Mouse (Mus musculus) ES-Bruce4 (cell line): ENCODE data around the gene Lgr4.

Source experiments
- CTCF ChIP-seq: IDR thresholded peaks from one replicate; pipeline ENCODE4 v1.8.1; 2011; ENCODE audit warnings: low read depth, low read length
- POLR2A ChIP-seq: IDR thresholded peaks from one replicate; pipeline ENCODE4 v1.8.1; 2011; ENCODE audit warnings: low read length; ENCODE audit not compliant: insufficient read depth

- TF ChIP-seq CTCF, result no peak
- TF ChIP-seq POLR2A, result no peak
Measured at GRCm38 (mm10) chr2:110007423-110008267, 90.2 kb downstream of the Lgr4 start.
